Mouse (Mus musculus): ENCODE results near the gene Gdf15.

DNA sequence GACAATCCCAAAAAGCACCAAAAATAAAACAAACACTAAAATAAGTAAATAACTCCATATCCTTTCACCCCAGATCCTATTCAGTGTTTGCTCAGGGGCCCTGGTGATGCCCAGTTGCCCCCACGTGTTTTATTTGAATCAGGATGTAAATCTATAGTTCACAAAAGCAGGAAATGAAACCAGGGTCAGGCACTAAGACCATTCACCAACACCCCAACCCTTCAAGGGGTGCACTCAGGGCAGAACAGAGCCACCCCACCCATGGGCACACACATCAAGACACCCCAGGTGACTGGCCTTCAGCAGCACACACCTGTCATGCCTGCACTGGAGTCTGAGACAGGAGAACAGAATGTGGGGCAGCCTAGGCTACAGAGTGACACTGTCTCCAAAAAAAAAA is 21.9 kb upstream of the Gdf15 start:
- TF ChIP-seq POLR2A (IDR thresholded peaks at IDR 0.05; ENCODE audit: extremely low read depth, insufficient read depth, low read length), result no peak
- no peak for TF ChIP-seq CTCF (IDR thresholded peaks at IDR 0.05; ENCODE audit: extremely low read depth, insufficient read depth, low read length)
